Mouse (Mus musculus) gastrocnemius, postnatal 36 days (tissue): ENCODE results near the gene Scap. TPM values are rescaled to one million over a fixed set of nuclear protein-coding genes. Genes with fewer than 3 reads are reported as not detected.

Experiments used
- DNase-seq, 2 experiments: peaks; one replicate each; pipeline ENCODE4 v3.0.0; 2022
- intact Hi-C: fragments of 180-260 bp; cut with DNase I; formaldehyde crosslinking; loops from one replicate; pipeline ENCODE4 v1.15.1; 2025
- long read RNA-seq, 2 experiments: library from polyadenylated mRNA; stranded (forward); transcript quantifications; one replicate each; pipeline ENCODE4 v2.0.0; 2021
- total RNA-seq, 2 experiments: library from RNA; stranded (reverse); gene quantifications; 2 replicates each; pipeline ENCODE4 v1.2.3; 2021

Scap gene
- 10 to 100 TPM; 15.2 to 15.8 TPM for total RNA-seq
- long read RNA-seq, experiment 1, full-length matches to known transcripts, result 1 of 6 reads
- long read RNA-seq, experiment 1, partial matches to known transcripts, result 5 of 6 reads
- long read RNA-seq, experiment 1, other reads (novel, unspliced or antisense), result 0 of 6 reads
- long read RNA-seq, experiment 2, full-length matches to known transcripts, result 3 of 8 reads
- long read RNA-seq, experiment 2, partial matches to known transcripts, result 4 of 8 reads
- long read RNA-seq, experiment 2, other reads (novel, unspliced or antisense), result 1 of 8 reads

DNA sequence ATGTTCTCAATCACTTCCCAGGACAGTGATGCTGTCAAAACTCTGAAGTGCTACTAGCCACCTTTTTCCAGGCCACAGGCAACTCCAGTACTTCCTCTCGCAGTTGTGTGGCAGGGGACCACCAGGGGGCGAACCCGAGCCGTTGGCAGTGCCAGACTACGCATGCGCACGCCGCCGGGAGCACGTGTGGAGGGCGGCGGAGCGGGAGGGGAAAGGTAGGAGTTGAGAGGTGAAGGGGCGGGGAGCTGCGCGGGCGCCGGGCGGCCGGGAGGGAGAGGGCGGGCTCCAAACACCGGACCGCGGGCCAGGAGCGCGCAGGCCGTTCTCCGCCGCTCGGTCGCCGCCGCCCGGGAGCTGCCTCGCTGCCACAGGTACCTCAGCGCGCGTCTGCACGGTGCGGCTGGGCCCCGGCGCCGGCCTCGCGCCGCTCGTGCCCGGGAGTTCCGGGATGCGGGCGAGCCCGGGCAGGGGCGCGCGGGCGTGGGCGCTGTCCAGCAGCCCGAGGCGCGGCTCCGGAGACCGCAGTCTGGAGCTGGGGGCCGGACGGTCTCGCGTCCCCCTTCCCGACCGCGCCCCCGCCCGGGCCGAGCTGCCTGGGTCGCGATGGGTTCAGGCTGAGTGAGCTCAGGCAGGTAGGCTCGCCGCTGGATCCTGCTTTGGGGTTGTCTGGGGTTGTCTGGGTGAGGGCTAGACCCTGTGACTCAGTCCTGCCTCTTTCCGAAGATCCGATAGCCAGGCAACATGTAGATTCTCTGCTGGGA, at the start of gene Scap:
Scap (plus strand) TSS at position 154 of the 761 bp plus-strand sequence.
- intact Hi-C loops, result no loop called here
- DNase-seq, result peak; percentile 95 to 99

DNA sequence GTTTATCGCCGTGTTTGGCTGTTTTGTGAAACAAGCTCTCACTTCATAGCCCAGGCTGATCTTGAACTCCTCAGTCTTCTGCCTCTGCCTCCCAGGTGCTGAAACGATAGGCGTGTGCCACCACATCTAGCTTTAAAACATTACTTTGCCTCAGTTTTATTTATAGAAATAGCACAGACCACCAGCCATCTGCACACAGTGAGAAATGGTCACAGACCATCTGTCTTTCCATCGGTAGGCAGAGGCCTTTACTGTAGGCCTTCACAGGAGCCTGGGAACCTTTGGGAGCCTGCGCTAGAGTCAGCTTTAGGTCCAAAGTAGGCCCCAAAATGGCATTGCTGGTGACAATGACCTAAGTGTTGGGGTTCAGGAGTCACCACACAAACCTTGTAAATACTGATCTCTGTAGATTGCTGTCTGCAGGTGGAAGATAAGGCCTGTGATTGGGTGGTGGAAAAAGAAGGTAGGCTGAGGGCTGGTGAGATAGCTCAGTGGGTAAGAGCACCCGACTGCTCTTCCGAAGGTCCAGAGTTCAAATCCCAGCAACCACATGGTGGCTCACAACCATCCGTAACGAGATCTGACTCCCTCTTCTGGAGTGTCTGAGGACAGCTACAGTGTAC, 48.9 kb upstream of the Scap start:
- intact Hi-C loops, result no loop called here
- DNase-seq, result no peak

DNA sequence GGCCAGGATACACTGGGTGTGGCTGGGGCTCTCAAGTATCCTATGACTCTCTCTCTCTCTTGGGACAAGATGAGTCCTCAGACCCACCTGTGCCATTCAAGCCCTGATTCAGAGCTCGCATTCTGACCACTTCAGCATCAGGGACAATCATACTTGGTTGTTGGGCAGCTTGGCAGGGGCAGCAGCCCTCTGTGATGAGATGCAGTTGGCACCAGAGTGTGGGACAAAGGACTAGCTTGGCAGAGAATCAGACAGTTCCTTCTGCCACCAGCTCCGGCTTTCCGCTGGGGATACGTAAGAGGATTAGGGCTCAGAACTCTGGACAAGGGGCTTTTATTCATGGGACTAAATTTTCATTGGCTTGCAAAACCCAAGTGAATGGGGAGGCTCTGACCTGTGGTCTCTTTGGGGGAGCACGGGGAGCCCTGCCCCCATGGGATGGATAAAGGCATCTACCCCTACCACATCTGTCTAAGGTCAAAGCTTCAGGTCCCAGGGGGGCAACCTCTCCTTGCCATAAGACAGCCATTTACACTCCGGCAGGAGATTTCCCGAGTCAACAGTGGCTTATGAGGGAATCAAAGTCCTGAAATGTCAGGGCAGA, 45.7 kb upstream of the Scap start:
- DNase-seq, result no peak
- intact Hi-C loops, result no loop called here

DNA sequence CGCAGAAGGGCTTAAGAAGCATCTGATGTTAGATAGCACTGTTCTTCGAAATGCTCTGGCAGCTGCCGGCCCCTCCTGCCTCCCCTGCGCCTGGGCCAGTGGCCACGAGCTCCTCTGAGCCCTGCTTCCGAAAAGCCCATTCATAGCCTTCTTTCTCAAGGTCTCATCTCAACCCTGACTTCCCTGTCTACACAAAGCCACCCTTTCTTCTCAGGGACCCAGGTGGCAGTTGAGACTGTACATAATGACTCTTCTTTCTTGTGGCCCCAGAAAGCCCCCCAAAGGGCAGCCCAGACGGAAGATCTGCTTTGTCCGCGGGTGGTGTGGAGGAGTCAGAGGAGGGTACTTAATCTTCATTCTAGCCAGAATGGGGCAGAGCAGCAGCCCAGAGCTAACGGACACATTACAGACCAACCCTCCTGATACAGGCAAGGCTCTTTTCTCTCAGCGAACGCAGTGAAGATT, 39.8 kb upstream of the Scap start:
- no peak for DNase-seq
- intact Hi-C loops, result loop anchor here (10.0 kb wide), 2 partner anchors 78 to 398 kb away; no protein-coding TSS in a partner anchor

DNA sequence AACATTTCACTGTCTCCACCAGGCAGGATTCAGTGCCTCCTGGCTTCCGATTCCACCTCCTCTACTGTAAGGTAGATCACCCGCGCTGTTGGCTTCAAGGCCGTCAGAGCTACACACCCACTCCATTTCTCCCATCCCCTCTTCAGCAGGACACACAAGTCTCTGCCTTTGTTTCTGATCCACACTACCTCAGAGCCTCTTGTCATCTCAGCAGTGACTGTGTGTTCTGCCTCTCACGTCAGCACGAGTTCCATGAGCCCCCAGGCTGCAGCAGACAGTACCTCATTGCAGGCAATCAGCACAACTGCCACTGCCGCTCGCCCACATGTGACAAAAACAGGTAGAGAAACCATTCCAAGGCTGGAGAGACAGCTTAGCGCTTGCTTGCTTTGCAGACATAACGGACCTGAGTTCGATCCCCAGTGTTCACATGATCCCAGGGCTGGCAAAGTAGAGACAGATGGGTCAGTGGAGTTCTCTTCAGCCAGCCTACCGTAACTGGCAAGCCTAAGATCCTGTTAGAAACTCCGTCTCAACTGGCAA, 39.1 kb upstream of the Scap start:
- intact Hi-C loops, result loop anchor here (10.0 kb wide), 2 partner anchors 79 to 399 kb away; no protein-coding TSS in a partner anchor
- DNase-seq, result no peak

DNA sequence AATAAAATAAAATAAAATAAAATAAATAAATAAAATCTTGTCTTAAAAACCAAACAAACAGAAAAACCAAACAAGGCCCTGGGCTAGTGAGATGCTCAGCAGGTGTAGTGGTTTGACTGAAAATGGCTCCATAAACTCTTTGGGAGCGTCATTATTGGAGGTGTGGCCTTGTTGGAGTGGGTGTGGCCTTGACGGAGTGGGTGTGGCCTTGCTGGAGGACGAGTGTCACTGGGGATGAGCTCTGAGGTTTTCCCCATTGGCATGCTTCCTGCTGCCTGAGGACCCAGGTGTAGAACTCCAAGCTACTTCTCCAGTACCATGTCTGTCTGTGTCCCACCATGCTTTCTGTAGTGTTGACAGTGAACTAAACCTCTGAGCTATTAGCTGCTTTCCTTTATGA, 38.3 kb upstream of the Scap start:
- no peak for DNase-seq
- intact Hi-C loops, result loop anchor here (5.0 to 10.0 kb wide), 3 partner anchors 80 to 400 kb away; no protein-coding TSS in a partner anchor

DNA sequence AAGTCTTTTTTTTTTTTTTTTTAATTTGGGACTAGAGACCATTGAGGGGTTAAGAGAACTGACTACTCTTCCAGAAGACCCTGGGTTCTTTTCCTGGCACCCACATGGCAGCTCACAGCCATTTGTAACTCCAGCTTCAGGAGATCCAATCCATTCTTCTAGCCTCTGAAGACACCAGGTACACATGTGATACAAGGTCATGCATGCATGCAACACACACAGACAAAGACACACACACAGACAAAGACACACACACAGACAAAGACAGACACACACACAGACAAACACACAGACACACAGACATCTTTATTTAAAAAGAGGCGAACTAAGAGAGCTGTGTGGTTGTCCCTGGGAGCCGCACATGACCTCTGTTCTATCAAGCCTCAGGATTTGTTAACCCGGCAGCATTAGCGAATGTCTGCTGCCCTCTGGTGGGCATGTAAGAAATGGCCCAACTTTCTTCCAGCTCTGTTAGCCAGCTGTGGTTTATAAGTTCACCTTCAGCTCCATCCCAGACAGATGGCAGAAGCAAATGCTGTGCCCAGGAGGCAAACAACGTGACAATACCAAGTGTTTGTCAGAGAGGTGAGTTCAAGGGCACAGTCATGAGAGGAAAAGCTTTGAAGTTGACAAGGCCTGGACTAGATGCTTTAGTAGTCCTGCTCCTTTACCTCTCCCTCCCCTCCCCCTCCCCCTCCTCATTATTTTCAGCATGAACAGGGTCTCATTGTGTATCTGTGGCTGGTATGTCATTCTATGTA, 36.0 kb upstream of the Scap start:
- DNase-seq, result peak; percentile 62 to 71
- intact Hi-C loops, result loop anchor here (5.0 to 10.0 kb wide), 3 partner anchors 82 to 402 kb away; no protein-coding TSS in a partner anchor

DNA sequence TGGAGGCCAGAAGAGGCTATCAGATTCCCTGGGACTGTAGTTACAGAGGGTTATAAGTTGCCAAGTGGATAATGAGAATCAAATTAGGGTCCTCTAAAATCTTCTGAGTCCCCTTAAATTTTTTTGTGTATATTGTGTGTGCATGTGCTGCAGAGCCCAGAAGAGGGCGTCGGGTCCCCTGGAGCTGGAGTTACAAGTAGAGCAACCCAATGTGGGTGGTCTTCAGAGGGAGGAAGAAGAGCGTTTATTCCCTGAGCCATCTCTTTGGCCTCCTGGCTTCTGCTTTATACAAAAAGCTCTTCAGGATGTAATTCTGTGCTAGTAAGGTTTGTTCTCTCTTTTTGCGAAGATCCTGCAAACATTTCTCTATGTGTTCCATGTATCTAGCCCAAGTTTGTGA, 28.6 kb upstream of the Scap start:
- no peak for DNase-seq
- intact Hi-C loops, result no loop called here

DNA sequence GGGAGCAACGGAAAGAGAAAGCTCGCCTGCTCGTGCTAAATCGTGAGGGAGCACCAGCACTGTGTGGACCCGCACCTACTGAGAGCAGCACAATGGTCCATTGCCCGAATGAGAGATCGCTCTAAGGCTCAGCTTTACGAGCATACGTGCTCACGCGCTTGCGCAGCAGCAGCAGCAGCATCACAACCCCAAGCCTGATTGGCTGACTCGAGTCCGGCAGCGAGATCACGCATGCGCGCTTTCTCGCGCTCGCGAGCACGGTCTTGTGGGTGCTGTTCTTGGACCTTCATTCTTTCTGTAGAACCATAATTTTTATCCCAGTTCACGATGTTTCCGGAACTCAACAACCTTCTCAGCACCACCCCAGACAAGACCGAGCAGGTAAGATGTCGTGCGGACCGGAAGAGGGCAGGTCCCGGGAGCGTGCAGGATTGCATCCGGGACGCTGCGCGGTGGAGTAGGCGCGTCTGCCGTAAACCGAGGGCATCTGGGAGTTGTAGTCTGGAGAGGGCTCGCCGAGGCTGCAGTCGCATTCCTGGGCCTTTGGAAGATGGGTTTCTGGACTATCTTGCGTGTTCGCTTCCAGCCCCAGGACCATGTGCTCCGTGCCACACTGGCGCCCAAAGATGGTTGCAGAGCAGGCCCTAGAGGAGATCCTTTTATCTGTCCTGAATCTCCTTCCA, 28.0 kb upstream of the Scap start, which contains the start of gene Elp6:
Elp6 (plus strand) TSS at position 205 of the 683 bp plus-strand sequence.
- intact Hi-C loops, result no loop called here

DNA sequence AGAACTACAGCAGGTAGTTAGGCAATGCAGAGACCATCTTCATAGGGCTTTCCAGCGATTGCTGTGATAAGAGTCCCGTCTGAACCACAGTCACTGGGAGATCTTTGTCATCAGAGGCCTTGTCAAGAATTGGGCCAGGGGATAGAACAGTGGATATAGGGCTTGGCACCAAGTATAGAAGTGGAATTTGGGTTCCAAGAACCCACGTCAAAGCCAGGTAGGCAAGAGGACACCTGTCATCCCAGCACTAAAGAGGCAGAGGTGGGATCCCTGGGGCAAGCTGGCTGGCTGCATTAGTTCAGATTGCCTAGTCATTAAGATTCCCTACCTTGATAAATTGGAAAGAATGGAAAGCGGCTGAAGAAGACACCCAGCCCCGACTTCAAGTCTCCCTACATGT, 26.7 kb upstream of the Scap start:
- DNase-seq, result no peak
- intact Hi-C loops, result no loop called here

More for the DNA sequence above, 28.0 kb upstream of the Scap start, which contains the start of gene Elp6:
- peak; percentile 85 to 91 for DNase-seq

DNA sequence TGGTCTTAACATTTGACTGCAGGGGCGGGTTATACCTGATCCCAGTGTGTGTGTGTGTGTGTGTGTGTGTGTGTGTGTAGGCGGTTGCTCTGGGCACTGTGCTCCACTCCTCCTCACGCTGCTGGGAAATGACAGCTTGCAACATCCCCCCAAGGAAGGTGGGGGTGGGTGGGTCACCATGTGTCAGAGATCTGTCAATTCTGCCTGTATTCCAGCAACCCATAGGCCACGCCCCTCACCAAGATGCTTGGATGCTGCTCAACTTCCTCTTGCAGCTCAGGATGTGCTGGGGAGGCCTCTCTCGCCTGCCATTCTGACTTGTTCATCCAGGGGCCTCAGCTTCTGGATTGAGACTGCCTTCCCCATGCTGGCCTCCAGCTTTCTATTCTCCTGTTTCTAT, 18.4 kb upstream of the Scap start:
- DNase-seq, result no peak

DNA sequence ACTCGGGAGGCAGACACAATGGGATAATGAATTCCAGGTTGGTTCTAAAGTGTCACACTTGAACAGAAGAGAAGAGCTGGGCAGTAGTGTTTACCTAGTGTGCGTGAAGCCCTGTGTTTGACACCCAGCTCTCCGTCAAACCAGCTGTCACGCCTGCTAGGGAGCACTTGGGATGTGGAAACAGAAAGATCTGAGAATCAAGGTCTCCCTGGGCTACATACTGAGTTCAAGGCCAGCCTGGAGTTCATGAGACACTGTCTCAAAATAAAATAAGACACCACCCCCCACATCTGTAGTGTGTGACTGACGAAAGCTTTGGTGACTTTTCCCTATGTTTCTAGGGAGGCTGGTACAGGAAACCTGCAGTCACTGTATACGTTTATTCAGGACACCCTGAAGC, 17.7 kb upstream of the Scap start:
- intact Hi-C loops, result no loop called here
- DNase-seq, result no peak

More for the DNA sequence above, 18.4 kb upstream of the Scap start:
- intact Hi-C loops, result no loop called here

DNA sequence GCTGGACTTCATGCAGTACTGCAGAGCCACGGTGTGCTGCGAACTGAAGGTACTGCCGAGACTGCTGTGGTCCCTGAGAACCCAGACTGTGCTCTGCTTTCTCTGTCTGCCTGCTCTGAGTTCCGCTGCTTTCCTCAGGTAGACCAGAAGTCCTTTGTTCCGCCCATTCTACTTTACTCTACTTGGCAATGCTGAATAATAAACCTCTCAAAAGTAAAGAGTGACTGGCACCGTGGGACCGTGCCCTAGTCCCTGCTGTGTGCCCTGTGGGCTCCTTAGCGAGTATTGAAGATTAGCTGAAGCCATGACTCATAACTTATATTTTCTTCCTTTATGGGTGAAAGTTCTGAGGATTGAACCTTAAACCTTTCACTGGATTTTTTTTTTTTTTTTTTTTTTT, 17.2 kb upstream of the Scap start:
- DNase-seq, result no peak
- intact Hi-C loops, result no loop called here

DNA sequence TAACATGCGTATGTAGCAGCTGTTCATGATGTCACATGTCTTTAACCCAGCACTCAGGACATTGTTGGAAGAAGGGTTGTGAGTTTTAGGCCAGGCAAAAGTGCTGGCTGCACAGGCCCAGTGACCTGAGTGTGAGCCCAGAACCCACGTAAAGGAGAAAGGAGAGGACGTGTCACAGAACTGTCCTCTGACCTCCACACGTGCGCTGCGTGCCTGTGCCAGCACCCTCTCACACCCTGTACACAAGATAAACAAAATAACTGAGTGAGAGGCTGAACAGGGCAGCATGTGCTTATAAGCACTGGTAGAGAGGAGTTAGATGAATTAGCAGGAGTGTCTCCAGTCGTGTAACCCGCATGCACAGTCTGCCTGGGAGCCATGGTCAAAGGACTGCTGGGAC, 16.6 kb upstream of the Scap start:
- intact Hi-C loops, result no loop called here
- DNase-seq, result no peak

DNA sequence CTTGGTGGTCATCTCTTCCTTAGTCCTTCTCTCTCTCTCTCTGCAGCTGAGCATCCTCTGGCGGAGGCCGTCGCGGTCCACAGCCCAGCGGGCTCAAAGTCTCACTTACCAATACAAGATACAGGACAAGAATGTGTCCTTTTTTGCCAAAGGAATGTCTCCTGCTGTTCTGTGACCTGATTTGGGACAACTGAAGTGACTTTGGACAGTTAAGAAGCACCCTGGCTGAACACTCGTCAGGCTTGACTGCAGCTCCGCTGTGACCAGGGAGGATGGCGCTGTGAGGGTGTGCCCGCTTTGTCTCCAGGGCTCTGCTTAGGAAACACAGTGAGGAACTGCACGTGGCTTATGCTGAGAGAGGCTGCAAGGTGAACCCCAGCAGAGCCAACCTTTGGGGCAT, 12.3 kb upstream of the Scap start:
- intact Hi-C loops, result no loop called here

DNA sequence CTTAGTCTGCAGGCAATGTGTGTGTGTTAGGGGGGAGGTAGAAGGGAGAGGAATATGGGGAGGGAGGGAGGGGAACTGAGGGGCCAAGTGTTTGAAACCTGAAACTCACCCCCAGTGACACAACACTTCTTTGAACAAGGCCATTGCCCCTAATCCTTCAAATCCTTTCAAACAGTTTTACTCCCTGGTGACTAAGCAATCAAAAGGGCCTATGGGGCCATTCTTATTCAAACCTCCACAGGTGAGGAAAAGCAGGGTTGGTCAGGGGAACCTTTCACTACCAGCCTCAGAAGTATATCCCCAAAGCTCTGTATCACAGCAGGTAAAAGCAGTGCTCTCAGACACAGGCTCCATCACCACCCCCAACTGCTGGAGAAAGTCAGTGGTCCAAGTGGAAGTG, 10.1 kb upstream of the Scap start:
- intact Hi-C loops, result no loop called here
- DNase-seq, result no peak

More for the DNA sequence above, 12.3 kb upstream of the Scap start:
- no peak for DNase-seq

DNA sequence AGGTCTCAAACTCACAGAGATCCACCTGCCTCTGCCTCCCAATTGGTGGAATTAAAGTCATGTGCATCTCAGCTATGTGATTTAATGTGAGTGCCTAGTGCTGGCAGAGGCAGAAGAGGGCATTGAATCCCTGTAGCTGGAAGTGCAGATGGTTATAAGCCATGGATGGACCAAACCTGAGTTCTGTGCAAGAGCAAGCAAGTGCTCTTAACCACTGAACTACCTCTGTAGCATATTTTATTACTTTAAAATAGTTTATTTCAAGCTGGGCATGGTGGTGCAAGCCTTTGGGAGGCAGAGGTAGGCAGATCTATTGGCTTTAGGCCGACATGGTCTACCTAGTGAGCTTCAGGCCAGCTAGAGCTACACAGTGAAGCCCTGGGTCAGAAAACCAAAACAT, 8.9 kb upstream of the Scap start:
- intact Hi-C loops, result no loop called here
- no peak for DNase-seq

DNA sequence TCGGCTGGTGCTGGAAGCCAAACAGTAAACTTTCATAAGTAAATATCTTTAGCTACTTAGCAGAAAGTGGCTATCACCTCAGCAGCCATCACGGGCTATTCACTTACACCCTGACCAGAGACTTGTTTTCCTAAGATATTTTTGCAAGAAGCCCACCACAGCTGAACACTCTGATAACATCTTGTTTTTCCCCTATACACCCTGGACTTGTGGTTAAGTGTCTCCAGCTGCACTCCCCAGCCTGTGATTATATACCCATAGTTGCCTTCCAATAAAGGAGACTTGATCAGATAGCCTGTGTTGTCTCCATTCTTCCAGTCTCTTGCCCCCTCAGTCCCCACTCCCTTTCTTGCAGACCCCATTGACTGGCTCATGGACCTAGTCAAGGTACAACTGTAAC, 4.9 kb upstream of the Scap start:
- intact Hi-C loops, result no loop called here
- DNase-seq, result no peak
